ENCODE assay signal across 9 mouse cellular contexts in the genomic region with DNA sequence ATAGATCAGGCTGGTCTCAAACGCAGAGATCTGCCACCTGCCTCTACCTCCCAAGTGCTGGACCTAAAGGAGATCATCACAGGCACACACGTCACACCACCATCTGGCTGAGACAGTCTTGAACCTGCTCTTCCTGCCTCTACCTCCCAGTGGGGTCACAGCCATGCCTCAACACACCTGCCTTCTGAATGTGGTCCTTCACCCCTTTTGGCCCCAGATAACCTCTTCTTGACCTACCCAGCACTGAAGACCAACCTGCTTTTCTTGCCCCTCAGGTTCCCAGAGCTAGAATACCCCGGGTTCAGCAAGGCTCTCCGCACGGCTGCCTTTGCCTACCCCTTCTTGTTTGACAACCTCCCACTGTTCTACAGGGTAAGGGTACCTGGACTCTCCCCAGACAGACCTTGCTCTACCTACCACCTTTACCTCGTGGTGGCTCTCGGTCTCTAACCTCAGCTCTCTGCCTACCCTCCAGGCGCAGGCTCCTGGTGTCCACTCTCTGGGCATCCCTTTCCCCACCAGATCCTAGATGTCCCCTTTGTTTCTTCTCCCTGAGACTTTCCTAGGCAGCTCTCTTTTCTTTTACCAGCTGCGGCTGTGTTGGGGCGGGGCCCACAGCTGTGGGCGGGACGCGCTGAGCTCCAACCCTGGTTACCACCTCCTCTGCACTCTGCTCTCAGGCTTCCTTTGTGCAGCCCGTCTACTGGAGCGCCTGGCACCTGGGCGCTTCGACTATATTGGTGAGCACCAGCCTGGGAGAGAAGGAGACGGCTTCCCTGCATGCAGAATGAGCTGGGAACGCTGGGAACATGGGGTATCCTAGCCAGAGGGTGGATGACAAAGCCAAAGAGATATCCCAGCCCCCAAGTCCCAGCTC. TPM values are rescaled to one million over a fixed set of nuclear protein-coding genes. Genes with fewer than 3 reads are reported as not detected.
DNase-seq lines count a peak whose midpoint lies in the region; ATAC-seq and TF ChIP-seq lines count a peak whose summit lies in the region.
"Not testable (repeated sequence)": the region's sequence is repeated elsewhere in the genome, so short reads cannot be mapped to it uniquely, and the experiment has no call there.
"Had no signal": no experiment of that assay in that cellular context is flagged by ENCODE, and none has a peak within 500 bp of the region (broad histone marks: within the 10 kb centered on the region; RNA-seq: fewer than 3 reads in every experiment).

No protein-coding gene starts in this region.

- DNase-seq in MN1 (ENCODE audit: low spot score): peak; percentile 57
- peak; percentile 74 for DNase-seq in embryonic facial prominence, embryonic 11.5 days (ENCODE audit: low spot score)
- DNase-seq in yolk sac, embryonic 10.5 days (ENCODE audit: low spot score): peak; percentile 28

- H3K27ac ChIP-seq in embryonic facial prominence, embryonic 11.5 days (replicated peaks; ENCODE audit: low read depth, low read length); heart, embryonic 12.5 days (ENCODE audit: poor library complexity, severe bottlenecking); intestine, postnatal 0 days (ENCODE audit: low read depth, low read length): not testable (repeated sequence)
- peak overlapping the region; percentile 59 for H3K27ac ChIP-seq in limb, embryonic 15.5 days
- H3K27ac ChIP-seq in olfactory bulb, adult 2 months (ENCODE audit: insufficient read depth, low read depth, low read length): peak overlapping the region; percentile 20; the same call in 1 of the 2 replicates

- H3K4me1 ChIP-seq in embryonic facial prominence, embryonic 11.5 days (ENCODE audit: control insufficient read depth, insufficient read depth, low read length); heart, embryonic 12.5 days (replicated peaks); intestine, postnatal 0 days (replicated peaks; ENCODE audit: control insufficient read depth, insufficient read depth, low read length); limb, embryonic 15.5 days: not testable (repeated sequence)
- H3K4me1 ChIP-seq in olfactory bulb, adult 2 months (ENCODE audit: control insufficient read depth, insufficient read depth, low read length): peaks cover 18% of the 10 kb centered on the region

- ATAC-seq in embryonic facial prominence, embryonic 11.5 days (replicated peaks; ENCODE audit: insufficient number of reproducible peaks, low FRiP score, low TSS enrichment, low read depth): peak; percentile 87
- ATAC-seq in heart, embryonic 12.5 days (ENCODE audit: insufficient number of reproducible peaks, low FRiP score): peak; percentile 76
- ATAC-seq in intestine, postnatal 0 days: peak; percentile 77
- peak; percentile 76 for ATAC-seq in limb, embryonic 15.5 days (ENCODE audit: insufficient number of reproducible peaks, low FRiP score, low TSS enrichment, low read depth)
- peak; percentile 92 for ATAC-seq in megakaryocyte-erythroid progenitor cell, adult 5-6 weeks (replicated peaks; ENCODE audit: low FRiP score, low TSS enrichment, poor library complexity, severe bottlenecking)

- H3K4me2 ChIP-seq in embryonic facial prominence, embryonic 11.5 days (ENCODE audit: low read depth, low read length): peak overlapping the region; percentile 39
- peak overlapping the region; percentile 58 for H3K4me2 ChIP-seq in heart, embryonic 12.5 days
- peak overlapping the region; percentile 44 for H3K4me2 ChIP-seq in intestine, postnatal 0 days (replicated peaks; ENCODE audit: low read depth)
- peak overlapping the region; percentile 56 for H3K4me2 ChIP-seq in limb, embryonic 15.5 days

- not testable (repeated sequence) for H3K27me3 ChIP-seq in embryonic facial prominence, embryonic 11.5 days (ENCODE audit: control insufficient read depth, insufficient read depth, low read length); heart, embryonic 12.5 days (replicated peaks); intestine, postnatal 0 days (replicated peaks; ENCODE audit: control insufficient read depth, insufficient read depth, low read length); limb, embryonic 15.5 days

- not testable (repeated sequence) for H3K36me3 ChIP-seq in embryonic facial prominence, embryonic 11.5 days (replicated peaks; ENCODE audit: control insufficient read depth, insufficient read depth, low read depth, low read length); heart, embryonic 12.5 days; intestine, postnatal 0 days (ENCODE audit: control insufficient read depth, insufficient read depth); limb, embryonic 15.5 days

- H3K4me3 ChIP-seq in embryonic facial prominence, embryonic 11.5 days (ENCODE audit: low read depth, low read length): peak overlapping the region; percentile 5; the same call in 1 of the 2 replicates
- H3K4me3 ChIP-seq in heart, embryonic 12.5 days: peak overlapping the region; percentile 20; the same call in 1 of the 2 replicates
- H3K4me3 ChIP-seq in intestine, postnatal 0 days (ENCODE audit: low read depth, low read length): not testable (repeated sequence)
- peak overlapping the region; percentile 25 for H3K4me3 ChIP-seq in limb, embryonic 15.5 days
- H3K4me3 ChIP-seq in olfactory bulb, adult 2 months (ENCODE audit: insufficient read depth, low read depth, low read length): peak overlapping the region; percentile 11; the same call in 1 of the 2 replicates

- peak overlapping the region; percentile 22; the same call in 1 of the 2 replicates for H3K9ac ChIP-seq in embryonic facial prominence, embryonic 11.5 days (replicated peaks; ENCODE audit: low read length)
- H3K9ac ChIP-seq in heart, embryonic 12.5 days: peak overlapping the region; percentile 36; the same call in 1 of the 2 replicates
- H3K9ac ChIP-seq in intestine, postnatal 0 days (ENCODE audit: low read depth, low read length); limb, embryonic 15.5 days: not testable (repeated sequence)

- WGBS in embryonic facial prominence, embryonic 11.5 days: 12% methylated on average over 17 of the region's 19 CpGs
- WGBS in heart, embryonic 12.5 days: 14% methylated on average over 19 of the region's 19 CpGs
- WGBS in intestine, postnatal 0 days: 10% methylated on average over 16 of the region's 19 CpGs
- 10% methylated on average over 19 of the region's 19 CpGs for WGBS in limb, embryonic 15.5 days
- WGBS in olfactory bulb, adult 2 months: 13% methylated on average over 19 of the region's 19 CpGs

- TF ChIP-seq POLR2A in olfactory bulb, adult 2 months (IDR thresholded peaks at IDR 0.05; ENCODE audit: insufficient read depth, low read depth, low read length): 0 out of 2 replicates have a peak, but pooled peaks have one; percentile 35

- H3K9me3 ChIP-seq in embryonic facial prominence, embryonic 11.5 days (replicated peaks; ENCODE audit: control insufficient read depth, low read length); heart, embryonic 12.5 days (replicated peaks); intestine, postnatal 0 days (ENCODE audit: control insufficient read depth); limb, embryonic 15.5 days: not testable (repeated sequence)

- not testable (repeated sequence) for TF ChIP-seq CTCF in intestine, postnatal 0 days (IDR thresholded peaks at IDR 0.05; ENCODE audit: low read depth); olfactory bulb, adult 2 months (IDR thresholded peaks at IDR 0.05; ENCODE audit: insufficient read depth, low read depth, low read length)

RNA-seq across cellular contexts. Expression of a gene that starts 2.5 kb away (rescaled TPM):
- polyA plus RNA-seq in embryonic facial prominence, embryonic 11.5 days (2014; fragmentation: Nextera tagmentation; extraction: Ambion mirVana): not detected in 2 replicates
- not detected in 2 replicates for polyA plus RNA-seq in heart, embryonic 12.5 days (2016; fragmentation: Nextera tagmentation; extraction: Ambion mirVana)
- polyA plus RNA-seq in intestine, postnatal 0 days (2015; fragmentation: Nextera tagmentation; extraction: Ambion mirVana): not detected in 2 replicates
- 1.5 and 2.4 TPM in 2 replicates for polyA plus RNA-seq in limb, embryonic 15.5 days (2015; fragmentation: Nextera tagmentation; extraction: Ambion mirVana)
- not detected in 2 replicates for total RNA-seq in megakaryocyte-erythroid progenitor cell, adult 5-6 weeks (2014; fragmentation: Nextera tagmentation)
- not detected in 2 replicates for total RNA-seq in megakaryocyte-erythroid progenitor cell, adult 5-6 weeks (2017)
- polyA plus RNA-seq in olfactory bulb, adult 2 months (2012; ENCODE audit: insufficient read depth, insufficient read length, low replicate concordance, missing spikeins): not detected in 2 replicates
- total RNA-seq: gastrocnemius, adult 2 months had no signal

RNA-seq across cellular contexts. Expression of a gene that starts 3.4 kb away (rescaled TPM):
- 0.32 TPM in 1 of 2 replicates, not detected in the other for polyA plus RNA-seq in embryonic facial prominence, embryonic 11.5 days (2014; fragmentation: Nextera tagmentation; extraction: Ambion mirVana)
- 0.10 TPM in 1 of 2 replicates, not detected in the other for polyA plus RNA-seq in heart, embryonic 12.5 days (2016; fragmentation: Nextera tagmentation; extraction: Ambion mirVana)
- 72.5 and 81.0 TPM in 2 replicates for polyA plus RNA-seq in intestine, postnatal 0 days (2015; fragmentation: Nextera tagmentation; extraction: Ambion mirVana)
- 34.8 and 39.9 TPM in 2 replicates for polyA plus RNA-seq in limb, embryonic 15.5 days (2015; fragmentation: Nextera tagmentation; extraction: Ambion mirVana)
- total RNA-seq in megakaryocyte-erythroid progenitor cell, adult 5-6 weeks (2014; fragmentation: Nextera tagmentation): not detected in 2 replicates
- not detected in 2 replicates for total RNA-seq in megakaryocyte-erythroid progenitor cell, adult 5-6 weeks (2017)
- polyA plus RNA-seq in olfactory bulb, adult 2 months (2012; ENCODE audit: insufficient read depth, insufficient read length, low replicate concordance, missing spikeins): not detected in 2 replicates
- total RNA-seq: gastrocnemius, adult 2 months had no signal

RNA-seq across cellular contexts. Expression of a gene that starts 8.3 kb away (rescaled TPM):
- polyA plus RNA-seq in embryonic facial prominence, embryonic 11.5 days (2014; fragmentation: Nextera tagmentation; extraction: Ambion mirVana): 0.57 TPM in 1 of 2 replicates, not detected in the other
- polyA plus RNA-seq in heart, embryonic 12.5 days (2016; fragmentation: Nextera tagmentation; extraction: Ambion mirVana): not detected in 2 replicates
- polyA plus RNA-seq in intestine, postnatal 0 days (2015; fragmentation: Nextera tagmentation; extraction: Ambion mirVana): not detected in 2 replicates
- 0.88 and 1.7 TPM in 2 replicates for polyA plus RNA-seq in limb, embryonic 15.5 days (2015; fragmentation: Nextera tagmentation; extraction: Ambion mirVana)
- total RNA-seq in megakaryocyte-erythroid progenitor cell, adult 5-6 weeks (2014; fragmentation: Nextera tagmentation): 2.8 TPM in 1 of 2 replicates, not detected in the other
- not detected in 2 replicates for total RNA-seq in megakaryocyte-erythroid progenitor cell, adult 5-6 weeks (2017)
- polyA plus RNA-seq in olfactory bulb, adult 2 months (2012; ENCODE audit: insufficient read depth, insufficient read length, low replicate concordance, missing spikeins): not detected in 2 replicates
- total RNA-seq: gastrocnemius, adult 2 months had no signal

RNA-seq across cellular contexts. Expression of a gene that starts 11.6 kb away (rescaled TPM):
- 0.60 and 0.82 TPM in 2 replicates for polyA plus RNA-seq in embryonic facial prominence, embryonic 11.5 days (2014; fragmentation: Nextera tagmentation; extraction: Ambion mirVana)
- polyA plus RNA-seq in heart, embryonic 12.5 days (2016; fragmentation: Nextera tagmentation; extraction: Ambion mirVana): 3.6 and 4.3 TPM in 2 replicates
- polyA plus RNA-seq in intestine, postnatal 0 days (2015; fragmentation: Nextera tagmentation; extraction: Ambion mirVana): 2.3 and 3.3 TPM in 2 replicates
- polyA plus RNA-seq in limb, embryonic 15.5 days (2015; fragmentation: Nextera tagmentation; extraction: Ambion mirVana): 16.4 and 16.9 TPM in 2 replicates
- total RNA-seq in megakaryocyte-erythroid progenitor cell, adult 5-6 weeks (2014; fragmentation: Nextera tagmentation): not detected in 2 replicates
- not detected in 2 replicates for total RNA-seq in megakaryocyte-erythroid progenitor cell, adult 5-6 weeks (2017)
- not detected in 2 replicates for polyA plus RNA-seq in olfactory bulb, adult 2 months (2012; ENCODE audit: insufficient read depth, insufficient read length, low replicate concordance, missing spikeins)

RNA-seq across cellular contexts. Expression of a gene that starts 34.1 kb away (rescaled TPM):
- 157 and 161 TPM in 2 replicates for polyA plus RNA-seq in embryonic facial prominence, embryonic 11.5 days (2014; fragmentation: Nextera tagmentation; extraction: Ambion mirVana)
- 100 and 104 TPM in 2 replicates for polyA plus RNA-seq in heart, embryonic 12.5 days (2016; fragmentation: Nextera tagmentation; extraction: Ambion mirVana)
- 61.2 and 62.5 TPM in 2 replicates for polyA plus RNA-seq in intestine, postnatal 0 days (2015; fragmentation: Nextera tagmentation; extraction: Ambion mirVana)
- 94.9 and 106 TPM in 2 replicates for polyA plus RNA-seq in limb, embryonic 15.5 days (2015; fragmentation: Nextera tagmentation; extraction: Ambion mirVana)
- 188 and 207 TPM in 2 replicates for total RNA-seq in megakaryocyte-erythroid progenitor cell, adult 5-6 weeks (2014; fragmentation: Nextera tagmentation)
- total RNA-seq in megakaryocyte-erythroid progenitor cell, adult 5-6 weeks (2017): 87.9 and 145 TPM in 2 replicates
- not detected in 2 replicates for polyA plus RNA-seq in olfactory bulb, adult 2 months (2012; ENCODE audit: insufficient read depth, insufficient read length, low replicate concordance, missing spikeins)

Comparison
In these comparisons a context has a peak if more than half of its experiments do, and no peak if none do; other contexts are left out.
1. RNA of a gene that starts 3.4 kb away (polyA plus RNA-seq): 72.5 to 81.0 TPM in intestine, postnatal 0 days and 34.8 to 39.9 TPM in limb, embryonic 15.5 days; 0.32 TPM in embryonic facial prominence, embryonic 11.5 days, 0.10 TPM in heart, embryonic 12.5 days and not detected in olfactory bulb, adult 2 months; every median in the first group is over 10 times any median in the second.
2. Peak in every context shown above with its lines, with median percentiles within 50 percentile points of each other: DNase-seq, ATAC-seq and H3K4me2 ChIP-seq.